Mouse (Mus musculus) lung, postnatal 10 days (tissue): ENCODE measurements at regions not wholly inside any gene's neighbourhood (a gene's known extent, or its start where the extent isn't known, plus 50 kb on each side); places are given as distances from the start of the nearest gene placed in this dataset.

ENCODE experiments used
- DNase-seq: peaks from one replicate; pipeline ENCODE4 v3.0.0; 2021

DNA sequence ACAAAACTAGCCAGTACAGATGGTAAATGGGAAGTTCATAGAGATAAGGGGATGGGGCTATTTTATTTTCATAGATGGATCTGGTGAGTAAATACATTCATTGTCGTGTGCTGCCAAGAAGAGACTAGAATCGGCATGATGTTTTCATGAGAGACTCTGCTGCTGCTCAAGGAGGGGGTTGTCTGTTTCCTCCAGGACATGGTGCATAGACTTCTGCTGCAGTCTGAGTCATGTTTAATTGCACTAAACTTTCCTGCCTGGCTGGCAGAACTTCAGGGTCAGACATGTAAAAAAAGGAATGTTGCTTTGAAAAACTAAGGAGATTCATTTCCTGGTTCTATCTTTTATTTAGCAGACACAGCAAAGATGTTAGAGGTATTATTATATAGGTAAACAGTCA, 100.9 kb upstream of the B430305J03Rik start:
- no peak for DNase-seq

DNA sequence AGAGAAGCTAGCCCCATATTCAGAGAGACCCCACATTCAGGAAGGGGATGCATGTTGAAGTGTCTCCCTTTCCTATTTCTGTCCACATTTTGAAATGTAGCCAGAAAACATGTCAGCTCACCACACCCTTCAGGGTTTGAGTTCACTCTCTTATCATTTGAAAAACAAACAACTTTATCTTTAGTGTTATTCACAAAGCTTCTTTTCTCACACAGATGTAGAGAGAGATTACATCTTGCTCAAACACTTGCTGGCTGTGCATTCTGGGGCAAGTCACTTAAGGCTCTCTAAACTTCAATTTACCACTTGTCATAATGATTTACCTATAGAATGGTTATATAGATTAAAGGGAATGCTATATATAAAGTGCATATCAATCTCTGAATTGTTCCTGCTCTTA, 94.3 kb upstream of the B430305J03Rik start:
- DNase-seq: no peak

DNA sequence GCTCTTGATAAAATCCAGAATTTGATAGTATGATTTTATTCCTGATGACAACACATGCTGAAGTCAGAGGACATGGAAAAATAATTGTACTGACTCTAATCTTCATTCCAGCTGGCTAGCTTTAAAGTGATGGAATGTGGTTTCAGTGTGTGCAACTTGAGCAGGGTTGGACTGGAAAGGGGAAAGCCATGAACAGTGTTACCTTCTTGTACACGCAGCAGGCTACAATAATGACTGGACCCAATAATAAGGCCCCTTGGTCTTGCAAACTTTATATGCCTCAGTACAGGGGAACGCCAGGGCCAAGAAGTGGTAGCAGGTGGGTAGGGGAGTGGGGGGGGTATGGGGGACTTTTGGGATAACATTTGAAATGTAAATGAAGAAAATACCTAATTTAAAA, 90.8 kb upstream of the B430305J03Rik start:
- DNase-seq: no peak

DNA sequence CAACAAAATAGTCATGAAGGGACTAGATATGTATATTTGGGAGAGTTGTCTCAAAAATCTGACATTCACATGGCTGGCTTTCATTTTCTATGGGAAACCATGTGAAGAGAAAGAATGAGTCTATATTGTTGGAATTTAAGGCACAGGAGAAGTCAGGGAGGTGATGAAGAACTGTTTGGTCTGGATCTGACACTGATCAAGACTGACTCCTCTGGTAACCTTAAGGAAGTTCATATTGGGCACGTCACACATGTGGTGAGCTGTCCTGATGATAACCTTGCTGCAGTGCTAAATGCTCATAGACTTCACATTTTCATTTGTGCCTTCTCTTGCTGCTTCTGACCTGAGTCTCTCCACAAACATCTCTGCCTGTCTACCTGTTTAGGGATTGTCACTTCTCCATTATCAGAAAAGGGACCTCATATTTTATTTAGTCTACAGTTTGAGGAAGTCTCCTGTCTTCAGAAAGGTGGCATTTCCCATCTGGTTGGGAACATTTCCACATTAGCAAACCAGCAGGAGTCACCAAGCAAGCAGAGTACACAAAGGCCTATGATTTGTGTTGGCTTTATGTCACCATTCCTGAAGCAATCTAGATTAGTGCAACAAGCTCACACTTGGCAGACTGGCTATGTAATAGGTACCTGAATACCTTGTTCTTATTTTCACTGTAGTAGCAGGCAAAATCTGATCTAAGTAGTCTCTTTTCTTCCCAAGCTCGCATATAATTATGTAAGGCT, 76.4 kb upstream of the B430305J03Rik start:
- no peak for DNase-seq

DNA sequence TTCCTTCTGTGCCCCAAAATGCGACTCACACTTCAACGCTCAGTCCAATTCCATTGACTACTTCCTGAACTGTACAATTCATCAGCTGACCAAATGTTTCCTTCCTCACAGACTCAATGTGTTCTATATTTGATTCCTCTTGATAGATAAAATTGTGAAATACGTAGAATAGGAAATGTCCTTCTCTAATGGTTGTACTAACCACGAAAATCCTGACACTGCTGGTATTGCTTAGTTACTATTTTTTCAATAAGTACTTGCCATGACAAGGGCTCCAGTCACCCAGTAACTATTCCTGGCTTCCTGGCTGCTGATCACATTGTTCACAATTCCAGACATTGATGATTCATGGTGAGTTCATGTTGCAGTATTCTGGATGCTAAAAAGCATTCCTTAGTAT, 75.7 kb upstream of the B430305J03Rik start:
- no peak for DNase-seq

DNA sequence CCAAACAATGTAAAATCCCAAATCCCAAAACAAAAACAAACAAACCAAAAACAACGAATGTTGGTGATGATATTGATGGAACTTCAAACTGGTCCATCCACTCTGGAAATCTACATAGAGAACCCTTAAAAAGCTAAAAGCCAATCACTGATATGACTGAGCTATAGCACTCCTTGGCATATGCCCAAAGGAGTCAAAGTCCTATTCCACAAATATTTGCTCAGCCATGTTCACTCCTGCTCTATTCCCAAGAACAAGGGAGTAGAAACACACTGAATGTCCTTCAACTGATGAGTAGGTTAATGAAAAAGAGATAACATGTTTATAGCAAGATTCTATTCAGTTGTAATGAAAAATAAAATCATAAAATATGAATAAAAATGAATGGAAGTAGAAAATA, 63.0 kb upstream of the B430305J03Rik start:
- DNase-seq: no peak

DNA sequence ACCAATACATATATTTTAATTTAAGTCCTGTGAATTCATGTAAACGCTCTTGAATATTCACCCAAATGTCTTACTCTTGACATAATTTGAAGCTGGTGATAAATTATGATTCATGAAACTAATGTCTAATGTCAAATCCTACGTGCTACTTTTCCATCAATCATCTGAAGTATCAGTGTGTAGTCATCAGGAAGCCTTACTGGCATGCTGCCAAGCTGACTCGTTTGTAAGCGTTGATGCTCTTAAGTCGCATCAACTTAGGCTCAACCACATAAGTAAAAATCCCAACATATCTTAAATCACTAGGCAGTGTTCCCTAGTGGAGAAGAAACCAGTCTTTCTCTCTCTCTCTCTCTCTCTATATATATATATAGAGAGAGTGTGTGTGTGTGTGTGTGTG, 58.2 kb upstream of the B430305J03Rik start:
- DNase-seq: no peak

DNA sequence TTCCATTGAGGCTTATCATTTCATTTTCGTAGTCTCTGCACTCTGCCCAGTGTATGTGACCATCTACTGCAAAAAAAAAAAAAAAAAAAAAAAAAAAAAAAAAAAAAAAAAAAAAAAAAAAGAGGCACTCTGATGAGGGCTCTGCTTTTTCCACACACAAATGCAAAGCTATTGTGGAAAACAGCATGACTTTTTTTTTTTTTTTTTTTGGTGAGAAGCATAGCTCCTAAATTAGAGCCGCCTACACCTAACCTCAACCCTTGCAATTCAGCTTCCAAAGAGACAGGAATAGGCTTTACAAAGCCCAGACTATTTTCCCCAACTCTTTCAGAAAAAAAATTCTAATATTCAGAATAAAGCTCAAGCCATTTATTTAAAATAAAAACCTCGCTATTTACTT, 54.0 kb upstream of the B430305J03Rik start:
- DNase-seq: no peak

DNA sequence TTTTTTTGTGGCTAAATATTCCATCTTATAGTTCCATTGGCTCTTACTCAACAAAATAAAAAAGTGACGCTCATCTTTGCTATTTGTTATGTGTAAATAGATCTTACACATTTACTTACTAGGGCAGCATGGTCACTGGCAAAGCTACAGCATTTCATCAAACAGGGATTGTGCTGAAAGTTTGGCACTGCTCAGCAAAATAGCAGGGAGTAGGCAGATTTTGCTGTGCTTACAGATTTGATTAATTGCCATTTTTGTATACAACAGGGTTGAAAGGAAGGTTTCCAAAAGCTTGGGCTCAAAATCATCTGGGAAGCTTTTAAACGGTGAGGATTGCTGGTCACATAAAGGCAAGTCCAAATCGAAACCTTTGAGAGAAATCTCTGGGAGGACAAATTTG, 52.3 kb upstream of the B430305J03Rik start:
- DNase-seq: no peak
